Mouse (Mus musculus) testis, adult 2 months (tissue): ENCODE data around the gene Flt1. TPM values are rescaled to one million over a fixed set of nuclear protein-coding genes. Genes with fewer than 3 reads are reported as not detected.
A peak's percentile ranks its signal among the peaks of the same experiment; 100 is the strongest.

Experiments used
- H3K27ac ChIP-seq: fragments of 200-500 bp; 2 replicates; pipeline ENCODE4 v1.5.1; 2012; ENCODE audit warnings: low read depth, low read length; ENCODE audit not compliant: control insufficient read depth, insufficient read depth
- H3K27me3 ChIP-seq: fragments of 200-500 bp; 2 replicates; pipeline ENCODE4 v1.6.1; 2012; ENCODE audit warnings: mild to moderate bottlenecking, low read length, moderate library complexity; ENCODE audit not compliant: control insufficient read depth, insufficient read depth
- H3K36me3 ChIP-seq: fragments of 200-500 bp; 2 replicates; pipeline ENCODE4 v1.6.1; 2012; ENCODE audit warnings: mild to moderate bottlenecking, low read length; ENCODE audit not compliant: control insufficient read depth, insufficient read depth
- H3K4me1 ChIP-seq: fragments of 200-500 bp; 2 replicates; pipeline ENCODE4 v1.6.1; 2012; ENCODE audit warnings: low read length; ENCODE audit not compliant: control insufficient read depth, insufficient read depth
- H3K4me3 ChIP-seq: fragments of 200-500 bp; 2 replicates; pipeline ENCODE4 v1.5.1; 2012; ENCODE audit warnings: low read depth, mild to moderate bottlenecking, low read length, moderate library complexity, mixed read lengths; ENCODE audit not compliant: control insufficient read depth
- CTCF ChIP-seq: fragments of 200-500 bp; IDR thresholded peaks from 2 replicates; pipeline ENCODE4 v1.5.1; 2012; ENCODE audit warnings: low read depth, mild to moderate bottlenecking, inconsistent platforms, low read length, moderate library complexity; ENCODE audit not compliant: control insufficient read depth, insufficient read depth, insufficient replicate concordance
- POLR2A ChIP-seq: fragments of 200-500 bp; IDR thresholded peaks from 2 replicates; pipeline ENCODE4 v1.6.1; 2012; ENCODE audit warnings: low read depth, mild to moderate bottlenecking, inconsistent platforms, low read length, moderate library complexity; ENCODE audit not compliant: control insufficient read depth
- polyA plus RNA-seq: library from polyadenylated mRNA; depleted of rRNA; stranded (reverse); fragments of >200 nt; gene quantifications from 2 replicates; pipeline ENCODE4 v1.2.3, GENCODE M21; 2012

Gene Flt1
- polyA plus RNA-seq, 1 experiment = 1.1 TPM

GRCm38 (mm10) chr5:147583702-147584298 lies 142.0 kb downstream of the Flt1 start:
- TF ChIP-seq POLR2A (no peak), CTCF (peak; percentile 49; the same call in 1 of the 2 replicates)
- Histone ChIP-seq H3K27me3 (no peaks in the 10 kb centered on the region), H3K4me3 (no peak overlapping the region), H3K36me3 (no peaks in the 10 kb centered on the region), H3K27ac (no peak overlapping the region), H3K4me1 (no peaks in the 10 kb centered on the region)

DNA sequence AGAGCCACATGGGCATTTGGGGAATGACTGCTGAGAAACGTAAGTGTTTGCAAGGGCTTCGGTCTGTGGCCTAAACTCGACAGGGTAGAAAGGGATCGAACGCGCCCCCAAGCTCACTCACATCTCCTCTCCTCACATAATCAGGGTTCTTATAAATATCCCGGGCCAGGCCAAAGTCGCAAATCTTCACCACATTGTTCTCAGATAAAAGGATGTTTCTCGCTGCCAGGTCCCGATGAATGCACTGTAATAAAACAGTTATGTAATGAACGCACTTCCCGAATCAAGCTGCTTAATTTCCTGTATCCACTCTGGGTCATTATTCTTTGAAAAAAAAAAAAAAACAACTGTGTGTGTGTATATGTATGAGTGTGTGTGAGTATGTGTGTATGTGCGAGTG lies 145.6 kb downstream of the Flt1 start:
- Histone ChIP-seq H3K36me3 (no peaks in the 10 kb centered on the region), H3K4me3 (no peak overlapping the region), H3K27ac (no peak overlapping the region), H3K4me1 (no peaks in the 10 kb centered on the region), H3K27me3 (no peaks in the 10 kb centered on the region)
- TF ChIP-seq CTCF = no peak
- TF ChIP-seq POLR2A = no peak

GRCm38 (mm10) chr5:147579691-147580090 lies 146.1 kb downstream of the Flt1 start:
- H3K36me3 ChIP-seq = no peaks in the 10 kb centered on the region
- no peaks in the 10 kb centered on the region for H3K4me1 ChIP-seq
- no peak for TF ChIP-seq CTCF
- TF ChIP-seq POLR2A = no peak
- no peak overlapping the region for H3K27ac ChIP-seq
- H3K27me3 ChIP-seq = no peaks in the 10 kb centered on the region
- no peak overlapping the region for H3K4me3 ChIP-seq

GRCm38 (mm10) chr5:147579148-147579547 lies 146.7 kb downstream of the Flt1 start:
- H3K4me1 ChIP-seq = no peaks in the 10 kb centered on the region
- TF ChIP-seq CTCF = peak; percentile 66; the same call in 1 of the 2 replicates
- TF ChIP-seq POLR2A = no peak
- H3K27me3 ChIP-seq = no peaks in the 10 kb centered on the region
- H3K36me3 ChIP-seq = no peaks in the 10 kb centered on the region
- no peak overlapping the region for H3K27ac ChIP-seq
- H3K4me3 ChIP-seq = no peak overlapping the region

DNA sequence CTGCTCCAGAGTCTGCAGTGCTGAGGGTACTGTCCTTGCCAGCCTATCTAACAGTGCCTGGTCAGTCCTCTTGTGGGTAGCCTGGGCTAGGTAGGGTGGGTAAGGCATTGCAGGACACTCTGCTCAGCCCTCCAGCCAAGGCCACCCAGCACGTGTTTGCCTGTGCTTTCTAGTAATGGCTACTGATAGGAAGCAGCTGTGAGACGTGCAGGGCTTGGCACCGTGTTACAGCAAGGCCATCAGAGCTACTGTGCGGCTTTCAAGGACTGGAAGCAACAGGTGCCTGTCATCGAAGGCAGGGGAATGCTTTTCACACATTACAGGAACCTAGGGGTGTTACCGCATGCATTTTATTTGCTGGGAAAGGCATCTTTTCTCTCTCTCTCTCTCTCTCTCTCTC lies 148.8 kb downstream of the Flt1 start:
- H3K36me3 ChIP-seq = no peaks in the 10 kb centered on the region
- TF ChIP-seq CTCF (no peak), POLR2A (no peak)
- H3K4me1 ChIP-seq = no peaks in the 10 kb centered on the region
- H3K27me3 ChIP-seq = no peaks in the 10 kb centered on the region
- H3K4me3 ChIP-seq = no peak overlapping the region
- H3K27ac ChIP-seq = no peak overlapping the region

- H3K4me1 ChIP-seq = no peaks in the 10 kb centered on the region
- H3K36me3 ChIP-seq = no peaks in the 10 kb centered on the region
- no peak for TF ChIP-seq CTCF
- TF ChIP-seq POLR2A = no peak
Measured at GRCm38 (mm10) chr5:147574517-147574916, 151.3 kb downstream of the Flt1 start.

DNA sequence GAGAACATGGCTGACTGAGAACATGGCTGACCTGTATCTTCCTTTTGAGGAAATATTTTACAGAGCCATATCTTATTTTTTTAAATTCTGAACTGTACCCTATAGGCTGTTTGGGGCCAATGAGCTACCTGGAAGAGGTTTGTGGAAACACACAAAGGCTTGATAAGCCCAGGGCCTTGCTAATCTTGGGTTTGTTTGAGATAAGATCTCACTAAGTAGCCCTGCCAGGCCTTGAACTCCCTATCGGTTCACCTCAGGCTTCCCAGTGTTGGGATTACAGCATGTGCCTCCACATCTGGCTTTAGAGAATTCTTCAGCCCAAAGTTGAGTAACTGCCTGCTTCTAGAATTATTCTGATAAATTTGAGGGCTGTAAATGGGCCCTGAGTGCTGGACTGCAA lies 152.3 kb downstream of the Flt1 start:
- no peak overlapping the region for H3K4me3 ChIP-seq
- no peaks in the 10 kb centered on the region for H3K36me3 ChIP-seq

More at GRCm38 (mm10) chr5:147574517-147574916, 151.3 kb downstream of the Flt1 start:
- Histone ChIP-seq H3K27ac (no peak overlapping the region), H3K4me3 (no peak overlapping the region), H3K27me3 (no peaks in the 10 kb centered on the region)

More for the DNA sequence above, 152.3 kb downstream of the Flt1 start:
- no peaks in the 10 kb centered on the region for H3K27me3 ChIP-seq
- H3K27ac ChIP-seq = no peak overlapping the region
- H3K4me1 ChIP-seq = no peaks in the 10 kb centered on the region
- TF ChIP-seq POLR2A (no peak), CTCF (no peak)
